Mouse (Mus musculus) adrenal gland, adult 2 months (tissue): Measurements from ENCODE around the gene St3gal3. TPM values are rescaled to one million over a fixed set of nuclear protein-coding genes. Genes with fewer than 3 reads are reported as not detected.

Experiments used
- DNase-seq: peaks from one replicate; pipeline ENCODE4 v3.0.0; 2021
- polyA plus RNA-seq: library from polyadenylated mRNA; depleted of rRNA; stranded (reverse); fragments of >200 nt; gene quantifications from 2 replicates; pipeline ENCODE4 v1.2.3, GENCODE M21; 2012; rRNA removed
- total RNA-seq, 2 experiments: library from RNA; stranded (reverse); gene quantifications; 2 replicates each; pipeline ENCODE4 v1.2.3; 2021

St3gal3 gene
- total and polyA plus RNA-seq, 3 experiments, result 36.7 to 56.7 (median 45.8) TPM

GRCm38 (mm10) chr4:117895339-117895738 is 239.4 kb downstream of the St3gal3 start:
- DNase-seq, result no peak

GRCm38 (mm10) chr4:117894601-117895000 is 240.1 kb downstream of the St3gal3 start:
- DNase-seq, result no peak

GRCm38 (mm10) chr4:117893376-117893775 is 241.3 kb downstream of the St3gal3 start:
- DNase-seq, result peak; percentile 61

- peak; percentile 90 for DNase-seq
Observed at GRCm38 (mm10) chr4:117891738-117892161, 243.0 kb downstream of the St3gal3 start, which contains the start of gene Dph2. Gene Dph2, minus strand, starts transcription at chr4:117892032.

GRCm38 (mm10) chr4:117890750-117891149 is 244.0 kb downstream of the St3gal3 start:
- DNase-seq, result no peak

- DNase-seq, result no peak
Observed at GRCm38 (mm10) chr4:117890031-117890430, 244.7 kb downstream of the St3gal3 start.

- no peak for DNase-seq
Observed at GRCm38 (mm10) chr4:117889471-117889870, 245.2 kb downstream of the St3gal3 start.

GRCm38 (mm10) chr4:117887920-117888319 is 246.8 kb downstream of the St3gal3 start:
- DNase-seq, result no peak

GRCm38 (mm10) chr4:117887133-117887532 is 247.6 kb downstream of the St3gal3 start, which contains the start of gene Atp6v0b:
Gene Atp6v0b, minus strand, starts transcription at chr4:117887333.
- peak; percentile 96 for DNase-seq

GRCm38 (mm10) chr4:117886644-117887043 is 248.1 kb downstream of the St3gal3 start:
- DNase-seq, result no peak

- no peak for DNase-seq
Observed at GRCm38 (mm10) chr4:117885994-117886393, 248.7 kb downstream of the St3gal3 start.

- no peak for DNase-seq
Observed at GRCm38 (mm10) chr4:117885093-117885492, 249.6 kb downstream of the St3gal3 start.

GRCm38 (mm10) chr4:117884146-117884545 is 250.6 kb downstream of the St3gal3 start:
- DNase-seq, result no peak

- DNase-seq, result peak; percentile 79
Observed at GRCm38 (mm10) chr4:117882701-117883691, 251.7 kb downstream of the St3gal3 start, which contains the start of gene B4galt2. Gene B4galt2, minus strand, starts transcription at chr4:117883487.

Other genes starting within 250 kb of the St3gal3 start
- gene Atp6v0b, start 247.6 kb downstream of the St3gal3 start, total RNA-seq, result 100 to 1,000 TPM; 208 to 226 TPM
- gene Atp6v0b, start 247.6 kb downstream of the St3gal3 start, polyA plus RNA-seq, result 597 and 627 TPM in 2 replicates
- gene Dph2, start 242.9 kb downstream of the St3gal3 start, total RNA-seq, result 1 to 10 TPM; 9.5 to 9.7 TPM
- gene Dph2, start 242.9 kb downstream of the St3gal3 start, polyA plus RNA-seq, result 16.5 and 18.9 TPM in 2 replicates
- gene Ipo13, start 219.9 kb downstream of the St3gal3 start, total RNA-seq, result 10 to 100 TPM; 35.8 to 46.3 TPM
- 49.3 and 67.1 TPM in 2 replicates for gene Ipo13, start 219.9 kb downstream of the St3gal3 start, polyA plus RNA-seq
- under 1 TPM in 1 of 2 experiments, not detected in 1; 0.41 TPM for gene Artn, start 205.2 kb downstream of the St3gal3 start, total RNA-seq
- 0.43 and 0.52 TPM in 2 replicates for gene Artn, start 205.2 kb downstream of the St3gal3 start, polyA plus RNA-seq
- gene Kdm4a, start 45.1 kb upstream of the St3gal3 start, total RNA-seq, result 10 to 100 TPM; 37.5 to 40.1 TPM
- 25.1 and 29.6 TPM in 2 replicates for gene Kdm4a, start 45.1 kb upstream of the St3gal3 start, polyA plus RNA-seq
- gene Ptprf, start 156.5 kb upstream of the St3gal3 start, total RNA-seq, result 10 to 100 TPM; 34.9 to 87.8 TPM
- 43.2 and 43.3 TPM in 2 replicates for gene Ptprf, start 156.5 kb upstream of the St3gal3 start, polyA plus RNA-seq